Mouse (Mus musculus): Measurements from ENCODE around the gene Mgp. TPM values are rescaled to one million over a fixed set of nuclear protein-coding genes. Genes with fewer than 3 reads are reported as not detected.
"Not testable (repeated sequence)": the region's sequence is repeated elsewhere in the genome, so short reads cannot be mapped to it uniquely, and the experiment has no call there.

Gene Mgp
- polyA plus RNA-seq, 1 experiment from 2014 or later = 224 TPM

GRCm38 (mm10) chr6:136889067-136889466 lies 13.4 kb upstream of the Mgp start:
- WGBS = 88% methylated on average over 6 of the region's 6 CpGs
- H3K9ac ChIP-seq (ENCODE audit: low read length) = no peak overlapping the region
- H3K4me2 ChIP-seq (ENCODE audit: low read depth, low read length) = no peak overlapping the region
- H3K27ac ChIP-seq (ENCODE audit: low read length) = no peak overlapping the region
- H3K27me3 ChIP-seq (ENCODE audit: control insufficient read depth, insufficient read depth, low read length) = no peaks in the 10 kb centered on the region
- no peaks in the 10 kb centered on the region for H3K9me3 ChIP-seq (replicated peaks; ENCODE audit: control insufficient read depth, low read length)
- no peak overlapping the region for H3K4me3 ChIP-seq (replicated peaks; ENCODE audit: low read length)
- ATAC-seq (ENCODE audit: insufficient read depth, low FRiP score) = no peak
- no peaks in the 10 kb centered on the region for H3K36me3 ChIP-seq (ENCODE audit: control insufficient read depth, insufficient read depth, low read length)
- peaks cover 8% of the 10 kb centered on the region; the same call in 1 of the 2 replicates for H3K4me1 ChIP-seq (ENCODE audit: control insufficient read depth, insufficient read depth, low read length)

- peak; percentile 90 for ATAC-seq (ENCODE audit: insufficient read depth, low FRiP score)
- Histone ChIP-seq H3K4me2 (ENCODE audit: low read depth, low read length) (no peak overlapping the region), H3K4me3 (replicated peaks; ENCODE audit: low read length) (no peak overlapping the region), H3K4me1 (ENCODE audit: control insufficient read depth, insufficient read depth, low read length) (peaks cover 11% of the 10 kb centered on the region; the same call in 1 of the 2 replicates), H3K27me3 (ENCODE audit: control insufficient read depth, insufficient read depth, low read length) (no peaks in the 10 kb centered on the region), H3K27ac (ENCODE audit: low read length) (peak overlapping the region; percentile 71), H3K9ac (ENCODE audit: low read length) (0 out of 2 replicates have a peak overlapping the region, but pooled peaks have one; percentile 1), H3K36me3 (ENCODE audit: control insufficient read depth, insufficient read depth, low read length) (no peaks in the 10 kb centered on the region), H3K9me3 (replicated peaks; ENCODE audit: control insufficient read depth, low read length) (no peaks in the 10 kb centered on the region)
- 29% methylated on average over 9 of the region's 9 CpGs for WGBS
These were observed 12.2 kb upstream of the Mgp start for GRCm38 (mm10) chr6:136887854-136888253.

GRCm38 (mm10) chr6:136884766-136885165 lies 9.1 kb upstream of the Mgp start:
- not testable (repeated sequence) for ATAC-seq (ENCODE audit: insufficient read depth, low FRiP score)
- 45% methylated on average over 1 of the region's 1 CpGs for WGBS

GRCm38 (mm10) chr6:136883961-136884360 lies 8.3 kb upstream of the Mgp start:
- Histone ChIP-seq H3K27me3 (ENCODE audit: control insufficient read depth, insufficient read depth, low read length) (no peaks in the 10 kb centered on the region), H3K9ac (ENCODE audit: low read length) (no peak overlapping the region), H3K27ac (ENCODE audit: low read length) (no peak overlapping the region), H3K4me2 (ENCODE audit: low read depth, low read length) (no peak overlapping the region), H3K4me1 (ENCODE audit: control insufficient read depth, insufficient read depth, low read length) (peaks cover 11% of the 10 kb centered on the region; the same call in 1 of the 2 replicates), H3K4me3 (replicated peaks; ENCODE audit: low read length) (no peak overlapping the region), H3K9me3 (replicated peaks; ENCODE audit: control insufficient read depth, low read length) (no peaks in the 10 kb centered on the region), H3K36me3 (ENCODE audit: control insufficient read depth, insufficient read depth, low read length) (no peaks in the 10 kb centered on the region)
- ATAC-seq (ENCODE audit: insufficient read depth, low FRiP score) = no peak
- 93% methylated on average over 6 of the region's 6 CpGs for WGBS

More at GRCm38 (mm10) chr6:136884766-136885165, 9.1 kb upstream of the Mgp start:
- H3K27ac ChIP-seq (ENCODE audit: low read length); H3K36me3 ChIP-seq (ENCODE audit: control insufficient read depth, insufficient read depth, low read length); H3K9me3 ChIP-seq (replicated peaks; ENCODE audit: control insufficient read depth, low read length); H3K27me3 ChIP-seq (ENCODE audit: control insufficient read depth, insufficient read depth, low read length); H3K9ac ChIP-seq (ENCODE audit: low read length); H3K4me2 ChIP-seq (ENCODE audit: low read depth, low read length); H3K4me3 ChIP-seq (replicated peaks; ENCODE audit: low read length): not testable (repeated sequence)
- H3K4me1 ChIP-seq (ENCODE audit: control insufficient read depth, insufficient read depth, low read length) = peaks cover 11% of the 10 kb centered on the region; the same call in 1 of the 2 replicates

- no peaks in the 10 kb centered on the region for H3K9me3 ChIP-seq (replicated peaks; ENCODE audit: control insufficient read depth, low read length)
- ATAC-seq (ENCODE audit: insufficient read depth, low FRiP score) = peak; percentile 38; the same call in 1 of the 2 replicates
- 71% methylated on average over 3 of the region's 3 CpGs for WGBS
- no peak overlapping the region for H3K9ac ChIP-seq (ENCODE audit: low read length)
- no peak overlapping the region; the same call in 1 of the 2 replicates for H3K27ac ChIP-seq (ENCODE audit: low read length)
- H3K4me3 ChIP-seq (replicated peaks; ENCODE audit: low read length) = no peak overlapping the region
- H3K36me3 ChIP-seq (ENCODE audit: control insufficient read depth, insufficient read depth, low read length) = no peaks in the 10 kb centered on the region
- H3K4me1 ChIP-seq (ENCODE audit: control insufficient read depth, insufficient read depth, low read length) = peaks cover 11% of the 10 kb centered on the region; the same call in 1 of the 2 replicates
- no peaks in the 10 kb centered on the region for H3K27me3 ChIP-seq (ENCODE audit: control insufficient read depth, insufficient read depth, low read length)
- H3K4me2 ChIP-seq (ENCODE audit: low read depth, low read length) = no peak overlapping the region
These were observed 7.8 kb upstream of the Mgp start for GRCm38 (mm10) chr6:136883431-136883915.

- H3K27ac ChIP-seq (ENCODE audit: low read length) = no peak overlapping the region
- H3K27me3 ChIP-seq (ENCODE audit: control insufficient read depth, insufficient read depth, low read length) = no peaks in the 10 kb centered on the region
- no peaks in the 10 kb centered on the region for H3K36me3 ChIP-seq (ENCODE audit: control insufficient read depth, insufficient read depth, low read length)
- no peak overlapping the region for H3K4me3 ChIP-seq (replicated peaks; ENCODE audit: low read length)
- no peak for ATAC-seq (ENCODE audit: insufficient read depth, low FRiP score)
- H3K9ac ChIP-seq (ENCODE audit: low read length) = no peak overlapping the region
- WGBS = 61% methylated on average over 8 of the region's 8 CpGs
- H3K4me1 ChIP-seq (ENCODE audit: control insufficient read depth, insufficient read depth, low read length) = 0 out of 2 replicates have a peak, but pooled peaks cover 2% of the 10 kb centered on the region
- no peak overlapping the region for H3K4me2 ChIP-seq (ENCODE audit: low read depth, low read length)
- H3K9me3 ChIP-seq (replicated peaks; ENCODE audit: control insufficient read depth, low read length) = no peaks in the 10 kb centered on the region
These were observed 6.1 kb upstream of the Mgp start for GRCm38 (mm10) chr6:136881678-136882077.

GRCm38 (mm10) chr6:136874599-136874998 lies 1.0 kb downstream of the Mgp start:
- 31% methylated on average over 8 of the region's 8 CpGs for whole genome bisulfite sequencing
- Histone ChIP-seq H3K27me3 (ENCODE audit: control insufficient read depth, insufficient read depth, low read length) (no peaks in the 10 kb centered on the region), H3K4me2 (ENCODE audit: low read depth, low read length) (peak overlapping the region; percentile 51), H3K36me3 (ENCODE audit: control insufficient read depth, insufficient read depth, low read length) (no peaks in the 10 kb centered on the region), H3K4me3 (replicated peaks; ENCODE audit: low read length) (peak overlapping the region; percentile 39), H3K27ac (ENCODE audit: low read length) (peak overlapping the region; percentile 3; the same call in 1 of the 2 replicates), H3K4me1 (ENCODE audit: control insufficient read depth, insufficient read depth, low read length) (no peaks in the 10 kb centered on the region), H3K9me3 (replicated peaks; ENCODE audit: control insufficient read depth, low read length) (no peaks in the 10 kb centered on the region), H3K9ac (ENCODE audit: low read length) (peak overlapping the region; percentile 63)
- ATAC-seq (ENCODE audit: insufficient read depth, low FRiP score) = no peak

- Histone ChIP-seq H3K4me1 (ENCODE audit: control insufficient read depth, insufficient read depth, low read length) (peaks cover 6% of the 10 kb centered on the region), H3K27ac (ENCODE audit: low read length) (no peak overlapping the region), H3K4me3 (replicated peaks; ENCODE audit: low read length) (no peak overlapping the region), H3K4me2 (ENCODE audit: low read depth, low read length) (no peak overlapping the region), H3K27me3 (ENCODE audit: control insufficient read depth, insufficient read depth, low read length) (no peaks in the 10 kb centered on the region), H3K9ac (ENCODE audit: low read length) (no peak overlapping the region), H3K36me3 (ENCODE audit: control insufficient read depth, insufficient read depth, low read length) (no peaks in the 10 kb centered on the region), H3K9me3 (replicated peaks; ENCODE audit: control insufficient read depth, low read length) (no peaks in the 10 kb centered on the region)
- WGBS = 53% methylated on average over 5 of the region's 5 CpGs
- no peak; the same call in 1 of the 2 replicates for ATAC-seq (ENCODE audit: insufficient read depth, low FRiP score)
These were observed 6.7 kb downstream of the Mgp start for GRCm38 (mm10) chr6:136868921-136869320.

GRCm38 (mm10) chr6:136866150-136866549 lies 9.5 kb downstream of the Mgp start:
- Histone ChIP-seq H3K4me2 (ENCODE audit: low read depth, low read length) (no peak overlapping the region), H3K36me3 (ENCODE audit: control insufficient read depth, insufficient read depth, low read length) (no peaks in the 10 kb centered on the region), H3K9ac (ENCODE audit: low read length) (no peak overlapping the region), H3K4me1 (ENCODE audit: control insufficient read depth, insufficient read depth, low read length) (peaks cover 6% of the 10 kb centered on the region), H3K9me3 (replicated peaks; ENCODE audit: control insufficient read depth, low read length) (no peaks in the 10 kb centered on the region), H3K4me3 (replicated peaks; ENCODE audit: low read length) (no peak overlapping the region), H3K27me3 (ENCODE audit: control insufficient read depth, insufficient read depth, low read length) (no peaks in the 10 kb centered on the region), H3K27ac (ENCODE audit: low read length) (peak overlapping the region; percentile 59)
- 57% methylated on average over 4 of the region's 4 CpGs for WGBS
- ATAC-seq (ENCODE audit: insufficient read depth, low FRiP score) = peak; percentile 72; the same call in 1 of the 2 replicates

Data from stomach, embryonic 16.5 days (tissue).